Mouse (Mus musculus) liver, embryonic 14.5 days (tissue): ENCODE data around the gene Prkg1.

Experiments used
- CTCF ChIP-seq: IDR thresholded peaks from 2 replicates; pipeline ENCODE4 v1.5.1; 2016; ENCODE audit warnings: antibody characterized with exemption, low read depth, control low read depth
- EP300 ChIP-seq: IDR thresholded peaks from 2 replicates; pipeline ENCODE4 v1.6.1; 2016; ENCODE audit warnings: antibody characterized with exemption, low read depth

- no peak for TF ChIP-seq CTCF
- TF ChIP-seq EP300 = peak; percentile 31; the same call in 1 of the 2 replicates
Measured at GRCm38 (mm10) chr19:31104764-31105163, 660.1 kb downstream of the Prkg1 start.
